In genomic region chr16:58136144-58136905, GRCm38 (mm10) we compare ENCODE assay signal across 11 mouse cellular contexts.
DNase-seq lines count a peak whose midpoint lies in the region; ATAC-seq lines count a peak whose summit lies in the region.
"Had no signal": no experiment of that assay in that cellular context is flagged by ENCODE, and none has a peak within 500 bp of the region (broad histone marks: within the 10 kb centered on the region; RNA-seq: fewer than 3 reads in every experiment).

No protein-coding gene starts in this region.

- DNase-seq in layer of hippocampus, adult 11-12 months (ENCODE audit: low spot score): peak; percentile 3
- DNase-seq in layer of hippocampus, adult 9-10 months (ENCODE audit: low spot score): no peak
- DNase-seq in fibroblast of lung, adult 2 months (ENCODE audit: low read depth): peak; percentile 51
- no peak for DNase-seq in thymus, adult 18-20 months
- DNase-seq: cerebellum, adult 9-11 months; kidney, adult 9 months had no signal

- H3K4me3 ChIP-seq in hindbrain, embryonic 15.5 days: 0 out of 2 replicates have a peak overlapping the region, but pooled peaks have one; percentile 1
- no peak overlapping the region for H3K4me3 ChIP-seq in neural tube, embryonic 14.5 days (ENCODE audit: low read depth, low read length)
- H3K4me3 ChIP-seq: heart, embryonic 12.5 days; megakaryocyte, embryonic 14.5 days had no signal

- ATAC-seq in hindbrain, embryonic 15.5 days (ENCODE audit: low FRiP score, low read depth): peak; percentile 91
- peak; percentile 87; the same call in 1 of the 2 replicates for ATAC-seq in neural tube, embryonic 14.5 days (ENCODE audit: low read depth)
- no peak for ATAC-seq in megakaryocyte-erythroid progenitor cell, adult 5-6 weeks (replicated peaks; ENCODE audit: low FRiP score, low TSS enrichment, poor library complexity, severe bottlenecking)

- no peak overlapping the region for H3K9ac ChIP-seq in hindbrain, embryonic 15.5 days
- no peak overlapping the region for H3K9ac ChIP-seq in neural tube, embryonic 14.5 days (replicated peaks; ENCODE audit: low read depth, low read length)
- H3K9ac ChIP-seq: heart, embryonic 12.5 days had no signal

- peak overlapping the region; percentile 38 for H3K4me2 ChIP-seq in hindbrain, embryonic 15.5 days
- peak overlapping the region; percentile 27; the same call in 1 of the 2 replicates for H3K4me2 ChIP-seq in neural tube, embryonic 14.5 days (ENCODE audit: low read depth, low read length)
- H3K4me2 ChIP-seq: heart, embryonic 12.5 days had no signal

- H3K36me3 ChIP-seq in hindbrain, embryonic 15.5 days: no peaks in the 10 kb centered on the region
- H3K36me3 ChIP-seq in neural tube, embryonic 14.5 days (ENCODE audit: control insufficient read depth, insufficient read depth, low read length): no peaks in the 10 kb centered on the region
- H3K36me3 ChIP-seq: heart, embryonic 12.5 days had no signal

- H3K9me3 ChIP-seq in hindbrain, embryonic 15.5 days: no peaks in the 10 kb centered on the region
- H3K9me3 ChIP-seq in neural tube, embryonic 14.5 days (ENCODE audit: control insufficient read depth, low read length): no peaks in the 10 kb centered on the region
- H3K9me3 ChIP-seq: heart, embryonic 12.5 days; megakaryocyte, embryonic 14.5 days had no signal

- H3K27ac ChIP-seq in hindbrain, embryonic 15.5 days (replicated peaks): no peak overlapping the region
- no peak overlapping the region for H3K27ac ChIP-seq in neural tube, embryonic 14.5 days (ENCODE audit: low read depth, low read length)

- no peaks in the 10 kb centered on the region for H3K4me1 ChIP-seq in hindbrain, embryonic 15.5 days (replicated peaks)
- H3K4me1 ChIP-seq in neural tube, embryonic 14.5 days (ENCODE audit: control insufficient read depth, insufficient read depth, low read length): no peaks in the 10 kb centered on the region
- H3K4me1 ChIP-seq: megakaryocyte, embryonic 14.5 days had no signal

- 20% methylated on average over 12 of the region's 12 CpGs for WGBS in hindbrain, embryonic 15.5 days
- WGBS in neural tube, embryonic 14.5 days: 36% methylated on average over 12 of the region's 12 CpGs

- H3K27me3 ChIP-seq in hindbrain, embryonic 15.5 days: no peaks in the 10 kb centered on the region
- H3K27me3 ChIP-seq in neural tube, embryonic 14.5 days (ENCODE audit: control insufficient read depth, insufficient read depth, low read length): no peaks in the 10 kb centered on the region
- H3K27me3 ChIP-seq: heart, embryonic 12.5 days; megakaryocyte, embryonic 14.5 days had no signal

Comparison
In these comparisons a context has a peak if more than half of its experiments do, and no peak if none do; other contexts are left out.
1. DNase-seq: peak in layer of hippocampus, adult 11-12 months (single experiment) and fibroblast of lung, adult 2 months (single experiment); none in layer of hippocampus, adult 9-10 months (single experiment) and thymus, adult 18-20 months (0 of 2).